Comparison of ENCODE assay signal across 17 mouse cellular contexts in genomic region chr9:122525621-122526055, GRCm38 (mm10).
DNase-seq lines count a peak whose midpoint lies in the region; ATAC-seq lines count a peak whose summit lies in the region.
"Had no signal": no experiment of that assay in that cellular context is flagged by ENCODE, and none has a peak within 500 bp of the region (broad histone marks: within the 10 kb centered on the region; RNA-seq: fewer than 3 reads in every experiment).

No protein-coding gene starts in this region.

- H3K9ac ChIP-seq in intestine, embryonic 14.5 days (ENCODE audit: low read length): no peak overlapping the region
- H3K9ac ChIP-seq in intestine, embryonic 15.5 days: no peak overlapping the region
- H3K9ac ChIP-seq in limb, embryonic 15.5 days: no peak overlapping the region
- H3K9ac ChIP-seq: lung, embryonic 15.5 days; neural tube, embryonic 15.5 days had no signal

- H3K4me1 ChIP-seq in intestine, embryonic 14.5 days (replicated peaks; ENCODE audit: control insufficient read depth, insufficient read depth, low read length): no peaks in the 10 kb centered on the region
- no peaks in the 10 kb centered on the region for H3K4me1 ChIP-seq in intestine, embryonic 15.5 days (replicated peaks)
- H3K4me1 ChIP-seq in limb, embryonic 15.5 days: peaks cover 3% of the 10 kb centered on the region; the same call in 1 of the 2 replicates
- H3K4me1 ChIP-seq: lung, embryonic 15.5 days had no signal

- H3K27ac ChIP-seq in intestine, embryonic 14.5 days (ENCODE audit: low read depth): no peak overlapping the region
- no peak overlapping the region for H3K27ac ChIP-seq in intestine, embryonic 15.5 days
- peak overlapping the region; percentile 23; the same call in 1 of the 2 replicates for H3K27ac ChIP-seq in limb, embryonic 15.5 days
- H3K27ac ChIP-seq: lung, embryonic 15.5 days; neural tube, embryonic 15.5 days had no signal

- no peak overlapping the region for H3K4me3 ChIP-seq in intestine, embryonic 14.5 days (ENCODE audit: low read depth, low read length)
- H3K4me3 ChIP-seq in intestine, embryonic 15.5 days (replicated peaks): no peak overlapping the region
- no peak overlapping the region for H3K4me3 ChIP-seq in limb, embryonic 15.5 days
- H3K4me3 ChIP-seq: erythroblast, embryonic 14.5 days; lung, embryonic 15.5 days; neural tube, embryonic 15.5 days had no signal

- H3K4me2 ChIP-seq in intestine, embryonic 14.5 days (ENCODE audit: low read length): no peak overlapping the region
- no peak overlapping the region for H3K4me2 ChIP-seq in intestine, embryonic 15.5 days (replicated peaks)
- no peak overlapping the region for H3K4me2 ChIP-seq in limb, embryonic 15.5 days
- H3K4me2 ChIP-seq: lung, embryonic 15.5 days; midbrain, embryonic 11.5 days; neural tube, embryonic 15.5 days had no signal

- no peaks in the 10 kb centered on the region for H3K9me3 ChIP-seq in intestine, embryonic 14.5 days (ENCODE audit: control insufficient read depth, low read length)
- H3K9me3 ChIP-seq in intestine, embryonic 15.5 days: no peaks in the 10 kb centered on the region
- H3K9me3 ChIP-seq in limb, embryonic 15.5 days: no peaks in the 10 kb centered on the region
- H3K9me3 ChIP-seq: G1E; lung, embryonic 15.5 days; neural tube, embryonic 15.5 days had no signal

- peak; percentile 45 for DNase-seq in intestine, embryonic 14.5 days (ENCODE audit: low spot score)
- DNase-seq in ES-CJ7 (ENCODE audit: low read depth, low spot score) (peak; percentile 11), adipocyte (ENCODE audit: low spot score) (peak; percentile 36)
- DNase-seq in testis, postnatal 14 days (ENCODE audit: low spot score): no peak
- DNase-seq in yolk sac, embryonic 10.5 days (ENCODE audit: low spot score): no peak
- DNase-seq: adrenal gland, postnatal 14 days; cerebellum, adult 18-20 months; gastrocnemius, postnatal 36 days; kidney, adult 2 months; thymus, adult 2 months had no signal

- WGBS in intestine, embryonic 14.5 days: 47% methylated on average over 10 of the region's 10 CpGs
- 49% methylated on average over 10 of the region's 10 CpGs for WGBS in intestine, embryonic 15.5 days
- WGBS in limb, embryonic 15.5 days: 26% methylated on average over 10 of the region's 10 CpGs

- no peaks in the 10 kb centered on the region for H3K36me3 ChIP-seq in intestine, embryonic 14.5 days (ENCODE audit: control insufficient read depth, insufficient read depth, low read length)
- no peaks in the 10 kb centered on the region for H3K36me3 ChIP-seq in intestine, embryonic 15.5 days
- no peaks in the 10 kb centered on the region for H3K36me3 ChIP-seq in limb, embryonic 15.5 days
- H3K36me3 ChIP-seq: G1E; lung, embryonic 15.5 days; neural tube, embryonic 15.5 days had no signal

- ATAC-seq in intestine, embryonic 14.5 days (replicated peaks; ENCODE audit: low FRiP score, low TSS enrichment, low read depth): no peak
- ATAC-seq in intestine, embryonic 15.5 days: no peak
- ATAC-seq in limb, embryonic 15.5 days (ENCODE audit: insufficient number of reproducible peaks, low FRiP score, low TSS enrichment, low read depth): no peak

- no peaks in the 10 kb centered on the region for H3K27me3 ChIP-seq in intestine, embryonic 14.5 days (replicated peaks; ENCODE audit: control insufficient read depth, insufficient read depth, low read length)
- H3K27me3 ChIP-seq in intestine, embryonic 15.5 days (replicated peaks): no peaks in the 10 kb centered on the region
- no peaks in the 10 kb centered on the region for H3K27me3 ChIP-seq in limb, embryonic 15.5 days
- H3K27me3 ChIP-seq: lung, embryonic 15.5 days; neural tube, embryonic 15.5 days had no signal

Comparison
In these comparisons a context has a peak if more than half of its experiments do, and no peak if none do; other contexts are left out.
1. DNase-seq: peak in intestine, embryonic 14.5 days (single experiment), ES-CJ7 (single experiment) and adipocyte (single experiment); none in testis, postnatal 14 days (single experiment) and yolk sac, embryonic 10.5 days (single experiment).